Mouse (Mus musculus) embryonic fibroblast, embryonic 13.5 days (primary cell): Measurements from ENCODE around the gene Trim67.

Source experiments
- CTCF ChIP-seq: IDR thresholded peaks from 2 replicates; pipeline ENCODE4 v1.5.1; 2011; ENCODE audit warnings: mild to moderate bottlenecking, control low read depth, low read length, moderate library complexity, borderline replicate concordance; ENCODE audit not compliant: insufficient read depth
- POLR2A ChIP-seq: IDR thresholded peaks from 2 replicates; pipeline ENCODE4 v1.6.1; 2011; ENCODE audit warnings: low read depth, mild to moderate bottlenecking, control low read depth, low read length, moderate library complexity

DNA sequence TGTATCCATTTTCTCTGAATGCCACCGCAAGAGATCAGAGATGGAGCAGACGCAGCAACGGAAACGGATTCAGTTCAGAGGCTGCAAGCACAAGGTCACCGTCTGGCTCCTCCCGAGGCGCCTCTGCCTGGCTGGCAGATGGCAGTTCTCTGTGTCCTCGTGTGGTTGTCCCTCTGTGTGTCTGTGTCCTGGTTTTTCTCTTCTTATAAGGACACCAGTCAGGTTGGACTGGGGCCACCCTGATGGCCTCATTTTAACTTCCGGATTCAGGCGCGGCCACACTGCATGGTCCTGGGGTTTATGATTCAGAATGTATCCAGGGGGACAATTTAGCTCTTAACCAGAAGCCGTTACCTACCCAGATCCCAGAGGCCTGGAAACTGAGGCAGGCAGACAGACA is 23.0 kb downstream of the Trim67 start:
- TF ChIP-seq POLR2A, result no peak
- no peak for TF ChIP-seq CTCF
